Mouse (Mus musculus) lung, adult 2 months (tissue): Measurements from ENCODE around the gene Ttll11.

Experiments
- CTCF ChIP-seq: fragments of 200-500 bp; IDR thresholded peaks from 2 replicates; pipeline ENCODE4 v1.5.1; 2011; ENCODE audit warnings: mild to moderate bottlenecking, low read length, control low read depth; ENCODE audit not compliant: insufficient read depth
- POLR2A ChIP-seq: fragments of 200-500 bp; IDR thresholded peaks from 2 replicates; pipeline ENCODE4 v1.6.1; 2011; ENCODE audit warnings: low read depth, mild to moderate bottlenecking, control low read depth, low read length, borderline replicate concordance; ENCODE audit errors: extremely low read depth

DNA sequence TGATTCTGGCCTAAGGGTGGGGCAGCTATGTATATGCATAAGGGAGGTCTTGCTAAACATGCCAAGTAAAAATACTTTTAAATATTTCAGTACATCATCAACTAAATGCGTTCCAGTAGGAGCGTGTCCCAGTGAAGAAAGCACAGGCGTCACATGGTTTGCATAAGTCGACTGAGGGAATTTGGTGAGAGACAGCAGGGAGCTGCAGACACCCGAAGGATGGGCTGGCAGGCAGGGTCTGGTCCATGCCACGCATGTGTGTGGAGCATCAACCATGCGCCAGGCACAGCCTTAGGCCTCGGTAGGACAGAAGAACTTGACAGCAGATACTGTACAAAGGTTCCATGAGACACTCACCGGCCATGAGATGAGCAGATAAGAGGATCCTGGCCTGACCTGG is 202.8 kb downstream of the Ttll11 start:
- TF ChIP-seq POLR2A (no peak), CTCF (no peak)
